Mouse (Mus musculus) right cerebral cortex, postnatal 10 days (tissue): ENCODE data around the gene Ice2.
A peak's percentile ranks its signal among the peaks of the same experiment; 100 is the strongest.

Experiments used
- DNase-seq, 2 experiments: peaks; one replicate each; pipeline ENCODE4 v3.0.0; 2021; ENCODE audit warnings: low spot score in 2 of 2

Gene Ice2

DNA sequence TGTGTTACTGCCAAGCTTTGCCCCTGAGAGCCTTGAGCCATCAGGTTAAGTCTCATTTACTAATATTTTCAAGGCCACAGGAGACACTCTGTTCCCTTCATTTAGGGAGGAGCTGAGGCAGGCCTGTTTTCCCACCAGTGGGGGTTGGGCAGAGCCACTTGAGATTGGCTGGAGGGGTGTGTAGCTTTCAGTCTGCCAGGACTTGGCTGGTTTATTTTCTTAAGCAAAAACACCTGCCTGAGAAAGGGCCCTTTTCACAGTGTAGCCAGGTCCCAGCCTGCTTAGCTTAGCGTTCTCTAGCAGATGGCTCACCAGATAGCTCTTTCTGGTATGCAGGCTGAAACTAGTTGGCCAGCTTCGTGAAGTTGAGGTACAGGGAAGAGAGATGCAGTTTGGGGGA, 61.3 kb downstream of the Ice2 start:
- DNase-seq = no peak

DNA sequence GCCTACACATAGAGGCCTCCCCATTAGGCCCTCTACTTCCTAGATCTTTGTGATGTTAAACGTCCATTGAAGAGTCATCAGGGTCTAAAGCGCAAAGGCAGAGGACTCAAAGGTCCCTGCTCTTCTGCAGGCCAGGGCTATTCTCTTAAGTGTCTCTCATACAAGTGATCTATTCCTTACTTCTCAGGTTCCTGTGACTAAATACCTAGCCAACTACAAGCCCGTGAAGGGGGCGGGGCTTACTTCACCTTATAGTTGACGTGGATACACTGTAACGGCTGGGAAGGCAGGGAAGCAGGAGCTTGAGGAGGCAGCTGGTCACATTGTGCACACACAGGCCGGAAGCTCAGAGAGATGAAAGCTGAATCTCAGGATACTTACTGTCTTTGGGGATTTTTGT, 62.2 kb downstream of the Ice2 start:
- DNase-seq = no peak

DNA sequence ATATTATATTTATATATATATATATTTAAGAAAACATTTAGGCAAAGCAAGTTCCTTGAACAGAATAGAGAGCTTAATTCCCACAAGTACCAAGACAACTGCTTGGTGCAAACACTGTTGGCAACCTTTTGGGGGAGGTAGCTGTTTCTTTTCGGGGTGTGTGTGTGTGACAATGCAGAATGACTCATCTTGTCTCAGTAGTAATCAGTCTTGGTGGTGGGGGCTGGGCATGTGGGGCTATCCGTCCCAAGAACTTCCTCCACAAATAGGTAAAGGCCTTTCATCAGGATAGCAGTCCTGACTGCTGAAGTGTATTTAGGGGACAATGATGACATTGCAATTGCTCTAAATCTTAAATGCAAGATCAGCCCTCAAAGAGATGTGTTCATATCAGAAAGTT, 65.3 kb downstream of the Ice2 start:
- DNase-seq = no peak

DNA sequence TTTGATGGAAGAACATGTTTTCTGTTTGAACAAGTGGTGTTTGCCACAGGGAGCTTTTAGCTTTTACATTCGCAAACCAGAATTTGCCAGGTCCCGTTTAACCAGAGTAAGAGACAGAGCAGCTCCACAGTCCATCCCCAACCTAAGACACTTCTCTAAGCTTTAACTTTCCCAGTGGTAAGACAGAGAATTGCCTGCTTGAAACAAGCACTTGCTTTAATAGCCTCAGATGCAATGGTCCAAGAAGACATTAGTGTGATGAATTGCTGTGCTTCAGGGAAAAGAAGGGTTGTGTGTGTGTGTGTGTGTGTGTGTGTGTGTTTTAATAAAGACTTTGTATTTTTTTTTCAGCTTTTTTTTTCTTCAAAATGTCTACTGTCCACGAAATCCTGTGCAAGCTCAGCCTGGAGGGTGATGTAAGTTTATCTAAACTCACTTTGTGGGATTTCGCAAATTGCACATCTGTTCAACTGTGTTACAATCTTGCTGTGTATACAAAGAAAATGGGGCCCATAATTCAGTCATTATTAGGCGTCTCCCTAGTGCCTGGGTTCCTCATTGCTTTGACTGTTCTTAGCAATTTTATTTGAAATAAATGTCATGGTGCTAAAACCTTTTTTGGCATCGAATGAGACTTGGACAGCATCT, 66.5 kb downstream of the Ice2 start:
- no peak for DNase-seq

DNA sequence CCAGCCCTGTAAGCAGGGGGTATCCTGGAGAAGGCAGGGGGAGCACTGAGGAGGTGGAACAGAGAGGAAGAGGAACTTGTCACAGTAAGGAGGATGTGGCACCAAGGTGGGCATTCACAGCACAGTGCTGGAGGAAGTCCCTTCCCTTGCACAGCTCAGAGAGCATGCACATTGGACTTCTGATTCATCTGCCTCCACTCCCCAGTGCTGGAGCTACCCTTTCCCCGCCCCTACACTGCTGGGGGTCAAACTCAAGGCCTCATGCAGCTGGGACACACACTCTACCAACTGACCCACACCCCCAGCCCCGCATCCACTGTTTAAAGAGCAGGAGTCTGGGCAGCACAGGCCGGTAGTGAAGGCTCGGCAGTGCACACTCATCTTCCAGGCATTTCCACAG, 68.4 kb downstream of the Ice2 start:
- DNase-seq = no peak

DNA sequence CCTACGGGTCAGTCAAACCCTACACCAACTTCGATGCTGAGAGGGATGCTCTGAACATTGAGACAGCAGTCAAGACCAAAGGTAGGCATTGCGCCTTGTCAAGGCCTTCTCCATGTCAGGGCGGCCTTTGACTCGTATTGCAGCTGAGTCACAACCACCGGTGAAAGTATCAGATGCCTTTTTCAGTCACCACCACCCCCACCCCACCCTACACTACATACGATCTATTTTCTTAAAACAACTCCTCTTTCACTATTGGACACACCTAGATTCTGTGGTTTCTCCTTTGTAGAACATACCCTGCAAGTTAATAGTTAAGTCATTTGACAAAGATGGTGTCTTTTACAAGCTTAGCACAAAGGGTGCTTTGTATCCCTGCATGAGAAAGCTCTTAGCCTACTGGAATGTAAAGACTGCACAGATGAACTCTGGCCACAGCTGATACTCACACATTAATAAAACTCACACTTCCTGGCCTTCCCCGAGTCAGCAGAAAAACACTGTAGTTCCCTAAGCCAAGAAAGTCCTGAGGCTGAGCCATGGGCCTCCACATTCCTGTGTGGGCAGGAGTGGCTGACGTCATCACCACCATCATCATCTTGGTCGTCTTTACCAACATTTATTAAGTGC, 69.7 kb downstream of the Ice2 start:
- DNase-seq = no peak

DNA sequence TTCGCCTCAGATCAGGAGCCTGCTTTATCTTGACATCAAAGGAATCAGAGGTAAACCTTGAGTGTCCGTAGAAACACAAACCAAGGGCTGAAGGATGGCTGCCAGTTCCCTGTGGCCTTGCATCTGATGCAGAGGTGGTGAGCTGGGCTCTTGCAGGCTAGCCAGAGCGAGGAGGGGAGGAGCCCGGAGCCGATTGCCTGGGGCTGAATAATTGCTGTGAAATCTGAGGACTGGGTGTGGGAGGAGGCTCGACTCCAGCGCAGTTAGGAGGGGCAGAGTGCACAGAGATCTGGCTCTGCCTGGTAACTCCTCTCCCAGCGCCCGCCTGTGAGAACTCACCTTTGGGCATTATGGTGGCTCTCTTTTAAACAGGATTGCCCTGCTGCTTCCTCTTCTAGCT, 71.3 kb downstream of the Ice2 start:
- no peak for DNase-seq

DNA sequence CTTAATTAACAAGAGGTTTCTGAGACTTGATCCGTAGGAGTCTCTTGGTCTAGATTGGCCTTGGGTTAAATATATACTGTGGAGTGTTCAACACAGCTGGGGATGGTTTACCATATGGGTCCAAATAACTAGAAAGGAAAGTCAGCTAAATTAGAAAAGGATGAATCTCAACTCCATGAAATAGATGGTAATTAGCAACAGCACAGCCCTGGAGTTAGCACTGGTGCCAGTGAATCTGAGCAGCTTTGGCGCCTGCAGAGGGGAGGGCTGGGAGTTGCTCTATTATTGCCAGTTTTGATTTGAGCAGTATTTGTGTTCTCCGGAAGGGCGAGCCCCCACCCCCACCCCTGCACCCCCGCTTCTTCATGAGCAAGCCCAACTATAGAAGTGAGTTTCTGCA, 72.7 kb downstream of the Ice2 start:
- no peak for DNase-seq

DNA sequence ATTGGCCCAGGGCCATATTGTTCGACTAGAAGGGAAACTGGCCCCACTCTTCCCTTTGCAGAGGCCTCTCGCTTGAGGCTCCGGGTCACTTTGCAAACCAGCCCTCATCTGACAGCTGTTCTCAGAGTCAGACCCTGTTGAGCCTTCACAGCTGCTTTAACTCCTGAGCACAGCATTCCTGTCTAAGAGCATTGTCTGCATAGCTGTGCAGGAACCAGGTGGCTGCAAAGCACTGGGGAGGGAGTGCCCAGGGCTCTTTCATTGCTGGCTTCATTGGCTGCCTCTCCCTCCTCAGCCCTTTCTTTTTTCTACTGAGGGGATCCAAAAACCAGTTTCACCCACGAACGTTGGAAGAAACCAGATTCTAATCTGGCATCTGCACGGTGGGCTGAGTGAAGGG, 73.2 kb downstream of the Ice2 start:
- no peak for DNase-seq

DNA sequence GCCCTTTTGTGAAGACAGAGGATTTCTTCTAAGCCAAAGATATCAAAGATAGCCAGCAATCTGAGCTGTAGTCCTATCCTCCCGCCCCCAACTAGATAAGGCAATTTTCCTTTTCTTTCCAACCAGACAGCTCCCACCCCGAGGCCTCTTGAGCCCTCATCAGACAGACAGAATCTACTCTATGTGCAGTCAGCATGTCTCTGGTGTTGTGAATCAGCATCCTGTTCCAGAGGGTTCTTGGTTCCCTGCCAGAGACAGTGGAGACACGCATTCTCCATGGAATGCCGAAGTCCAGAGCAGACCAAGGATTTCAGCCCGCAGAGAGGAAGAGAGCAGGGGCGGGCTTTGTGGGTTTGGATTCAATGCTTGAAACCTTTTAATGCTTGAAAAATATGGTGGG, 75.0 kb downstream of the Ice2 start:
- no peak for DNase-seq

DNA sequence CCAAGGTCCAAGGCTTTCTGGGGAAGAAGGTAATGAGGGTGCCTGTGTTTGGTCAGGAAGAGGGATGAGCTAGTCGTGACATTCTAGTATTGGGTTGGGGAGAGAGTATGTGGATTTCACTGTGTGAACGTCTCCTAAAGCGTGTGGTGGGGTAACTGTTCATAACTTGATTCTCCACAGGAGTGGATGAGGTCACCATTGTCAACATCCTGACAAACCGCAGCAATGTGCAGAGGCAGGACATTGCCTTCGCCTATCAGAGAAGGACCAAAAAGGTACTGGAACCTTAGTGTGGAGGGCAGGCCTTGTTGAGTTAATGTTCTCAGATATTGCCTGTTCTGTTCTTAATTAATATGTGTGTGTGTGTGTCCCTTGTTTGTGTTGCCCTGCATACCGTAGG, 78.2 kb downstream of the Ice2 start:
- DNase-seq = no peak

DNA sequence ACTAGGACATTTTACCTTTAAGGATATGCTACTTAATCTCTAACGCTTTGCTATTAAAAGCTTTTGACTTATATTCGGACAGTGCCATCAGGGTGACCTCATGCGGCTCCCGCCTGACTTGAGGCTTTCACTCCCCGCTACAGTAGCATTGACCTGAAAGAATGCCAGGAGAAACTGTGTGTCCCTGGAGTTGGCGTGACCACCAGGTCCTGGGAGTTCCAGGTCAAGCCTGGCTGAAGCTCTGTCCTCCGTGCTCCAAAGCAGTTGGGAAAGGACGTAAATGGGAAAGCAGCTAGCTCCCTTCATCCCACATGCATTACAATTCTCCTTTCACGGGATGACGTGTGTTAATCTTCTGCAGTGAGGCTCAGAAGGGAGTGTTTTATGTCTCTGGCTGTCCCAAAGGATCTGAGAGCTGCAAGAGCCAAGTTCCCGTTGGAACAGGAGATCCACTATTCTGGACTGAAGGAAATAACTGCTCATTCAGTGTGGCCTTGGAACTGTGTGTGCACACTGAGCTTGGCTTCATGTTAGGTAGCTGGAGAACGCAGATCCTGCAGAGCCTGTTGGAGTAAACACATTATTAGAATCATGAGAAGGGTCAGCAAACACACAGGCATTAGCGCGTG, 79.6 kb downstream of the Ice2 start:
- DNase-seq = no peak

DNA sequence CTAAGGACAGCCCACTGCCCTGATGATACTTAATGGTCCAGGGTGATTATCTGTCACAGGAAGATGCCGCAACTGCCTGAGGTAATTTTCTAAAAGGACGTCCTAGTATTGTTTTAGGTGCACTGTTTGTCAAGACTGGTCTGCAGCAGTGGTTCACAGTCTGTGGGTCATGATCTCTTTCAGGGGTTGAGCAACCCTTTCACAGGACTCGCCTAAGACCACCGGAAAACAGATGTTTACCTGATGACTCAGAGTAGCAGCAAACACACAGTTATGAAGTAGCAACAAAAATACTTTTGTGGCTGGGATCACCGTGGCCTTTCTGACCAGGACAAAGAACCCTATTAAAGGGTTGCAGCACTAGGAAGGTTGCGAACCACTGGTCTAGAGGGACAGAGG, 80.1 kb downstream of the Ice2 start:
- DNase-seq = no peak

DNA sequence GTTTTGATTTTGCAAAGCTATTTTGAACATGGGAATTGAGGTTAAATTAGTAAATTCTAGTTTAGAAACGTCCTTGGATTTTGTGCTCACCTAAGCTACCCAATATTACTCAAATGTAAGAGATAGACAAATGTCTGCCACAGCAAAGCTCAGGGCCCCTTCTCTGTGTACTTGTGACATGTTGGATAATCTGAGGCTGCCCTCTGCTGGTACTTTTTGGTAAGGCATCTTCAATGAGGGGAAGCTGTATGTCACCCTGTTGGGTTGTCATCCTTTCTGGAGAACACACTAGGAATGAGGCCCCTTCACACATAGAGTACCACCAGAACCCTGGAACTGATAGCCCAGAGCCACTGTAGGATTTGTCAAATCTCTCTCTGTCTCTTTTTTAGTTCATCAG, 82.6 kb downstream of the Ice2 start:
- DNase-seq = peak; percentile 85 to 91
